ENCODE assay signal across 30 mouse cellular contexts in the genomic region with DNA sequence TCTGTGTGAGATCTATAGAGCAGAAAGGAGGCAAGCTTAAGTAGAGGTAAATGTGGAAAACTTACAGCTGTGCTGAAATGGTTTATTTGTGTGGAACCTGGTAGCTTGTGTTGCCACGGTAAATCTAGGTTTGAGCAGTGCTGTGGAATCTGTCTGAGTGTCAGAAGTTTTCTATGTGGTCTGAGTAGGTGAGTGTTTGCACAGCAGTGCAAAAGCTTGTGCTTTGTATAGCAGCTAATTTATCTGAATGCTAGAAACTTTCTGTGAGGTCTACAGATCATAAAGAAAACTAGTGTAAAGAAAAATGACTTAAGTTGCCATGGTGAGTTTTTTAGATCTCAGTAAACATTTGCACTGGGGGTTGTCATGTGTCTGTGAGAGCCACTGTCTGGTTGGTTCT. TPM values are rescaled to one million over a fixed set of nuclear protein-coding genes. Genes with fewer than 3 reads are reported as not detected.
"Had no signal": no experiment of that assay in that cellular context is flagged by ENCODE, and none has a peak within 500 bp of the region (broad histone marks: within the 10 kb centered on the region; RNA-seq: fewer than 3 reads in every experiment).

No protein-coding gene starts in this region.

- H3K27me3 ChIP-seq: heart, embryonic 12.5 days; hindbrain, embryonic 12.5 days; limb, embryonic 12.5 days had no signal

- H3K36me3 ChIP-seq: heart, embryonic 10.5 days; heart, embryonic 12.5 days; hindbrain, embryonic 10.5 days; hindbrain, embryonic 12.5 days; limb, embryonic 10.5 days; limb, embryonic 12.5 days had no signal

- H3K9ac ChIP-seq: heart, embryonic 12.5 days; hindbrain, embryonic 12.5 days; hindbrain, embryonic 14.5 days; limb, embryonic 12.5 days had no signal

- ATAC-seq: hindbrain, embryonic 16.5 days; inflammation-experienced regulatory T-cells, adult 6 months; intestine, embryonic 16.5 days had no signal

- H3K4me3 ChIP-seq: gastrocnemius, adult 2 months; heart, embryonic 10.5 days; heart, embryonic 12.5 days; hindbrain, embryonic 10.5 days; hindbrain, embryonic 12.5 days; layer of hippocampus, adult 2 months; left cerebral cortex, adult 2 months; limb, embryonic 10.5 days; limb, embryonic 12.5 days had no signal

- H3K9me3 ChIP-seq: limb, embryonic 10.5 days had no signal

- H3K4me2 ChIP-seq: heart, embryonic 12.5 days; hindbrain, embryonic 12.5 days; hindbrain, embryonic 14.5 days; limb, embryonic 12.5 days; liver, embryonic 11.5 days had no signal

- DNase-seq: gastrocnemius, adult 2 months; gastrocnemius, postnatal 10 days; gastrocnemius, postnatal 25 days; heart, adult 18-20 months; heart, postnatal 10 days; heart, postnatal 4 days; kidney, adult 11 months; kidney, adult 2 months; kidney, adult 9 months; kidney, postnatal 10 days; kidney, postnatal 25 days; kidney, postnatal 4 days; liver had no signal

- H3K4me1 ChIP-seq: heart, embryonic 10.5 days; heart, embryonic 12.5 days; hindbrain, embryonic 10.5 days; hindbrain, embryonic 12.5 days; limb, embryonic 10.5 days; limb, embryonic 12.5 days had no signal

- H3K27ac ChIP-seq: gastrocnemius, adult 2 months; heart, embryonic 10.5 days; hindbrain, embryonic 10.5 days; hindbrain, embryonic 12.5 days; hindbrain, embryonic 14.5 days; layer of hippocampus, adult 2 months; left cerebral cortex, adult 2 months; limb, embryonic 10.5 days; limb, embryonic 12.5 days had no signal

RNA-seq across cellular contexts. Expression of a gene that starts 34.1 kb away (rescaled TPM):
- polyA plus RNA-seq: frontal cortex, adult 2 months; heart, embryonic 10.5 days; heart, embryonic 12.5 days; heart, embryonic 14.5 days; heart, embryonic 16.5 days; hindbrain, embryonic 10.5 days; hindbrain, embryonic 12.5 days; hindbrain, embryonic 14.5 days; hindbrain, embryonic 16.5 days; inflammation-experienced regulatory T-cells, adult 6 months; intestine, embryonic 16.5 days; kidney, adult 2 months; kidney, embryonic 16.5 days; limb, embryonic 10.5 days; limb, embryonic 12.5 days; liver, embryonic 11.5 days had no signal
